Mouse (Mus musculus) colon, adult 2 months (tissue): ENCODE data around the gene B9d2. TPM values are rescaled to one million over a fixed set of nuclear protein-coding genes. Genes with fewer than 3 reads are reported as not detected.

Experiments used
- polyA plus RNA-seq: library from polyadenylated mRNA; depleted of rRNA; stranded (reverse); fragments of >200 nt; gene quantifications from 2 replicates; pipeline ENCODE4 v1.2.3, GENCODE M21; 2012; rRNA removed

The B9d2 gene
- 31.8 and 42.8 TPM in 2 replicates for polyA plus RNA-seq

GRCm38 (mm10) chr7:25680514-25681258, at the start of gene B9d2:
Gene B9d2, plus strand, starts transcription at chr7:25680780.

GRCm38 (mm10) chr7:25658657-25659472, 21.7 kb upstream of the B9d2 start, which contains the start of the genes Bckdha and Exosc5:
Gene Bckdha, minus strand, starts transcription at chr7:25658981.
Gene Exosc5, plus strand, starts transcription at chr7:25659164.

GRCm38 (mm10) chr7:25674719-25675300, 5.8 kb upstream of the B9d2 start, which contains the start of gene Tmem91:
Gene Tmem91, minus strand, starts transcription at chr7:25675166.

GRCm38 (mm10) chr7:25686680-25687531, 6.3 kb downstream of the B9d2 start, which contains the start of gene Tgfb1:
Gene Tgfb1, plus strand, starts transcription at chr7:25687002.

GRCm38 (mm10) chr7:25718788-25719417, 38.3 kb downstream of the B9d2 start, which contains the start of gene Ccdc97:
Gene Ccdc97, minus strand, starts transcription at chr7:25719088.

Other genes starting within 250 kb of the B9d2 start
- gene Ceacam1, start 203.2 kb upstream of the B9d2 start, polyA plus RNA-seq: 822 and 1,160 TPM in 2 replicates
- gene Ceacam2, start 140.9 kb upstream of the B9d2 start, polyA plus RNA-seq: 1.6 and 2.0 TPM in 2 replicates
- gene Erich4, start 64.9 kb upstream of the B9d2 start, polyA plus RNA-seq: 0.65 and 1.7 TPM in 2 replicates
- 86.7 and 94.4 TPM in 2 replicates for gene Dmac2, start 61.4 kb upstream of the B9d2 start, polyA plus RNA-seq
- 14.8 and 18.0 TPM in 2 replicates for gene B3gnt8, start 54.1 kb upstream of the B9d2 start, polyA plus RNA-seq
- gene Bckdha, start 21.8 kb upstream of the B9d2 start, polyA plus RNA-seq: 124 and 131 TPM in 2 replicates
- gene Exosc5, start 21.6 kb upstream of the B9d2 start, polyA plus RNA-seq: 73.3 and 77.2 TPM in 2 replicates
- 0.58 and 1.6 TPM in 2 replicates for gene Tmem91, start 5.6 kb upstream of the B9d2 start, polyA plus RNA-seq
- gene Tgfb1, start 6.2 kb downstream of the B9d2 start, polyA plus RNA-seq: 19.2 and 29.7 TPM in 2 replicates
- 73.4 and 84.1 TPM in 2 replicates for gene Ccdc97, start 38.3 kb downstream of the B9d2 start, polyA plus RNA-seq
- gene Hnrnpul1, start 74.0 kb downstream of the B9d2 start, polyA plus RNA-seq: 46.5 and 50.5 TPM in 2 replicates
- gene Axl, start 107.9 kb downstream of the B9d2 start, polyA plus RNA-seq: 49.2 and 52.7 TPM in 2 replicates
- gene Cyp2s1, start 136.1 kb downstream of the B9d2 start, polyA plus RNA-seq: 83.9 and 93.4 TPM in 2 replicates
- gene Cyp2b10, start 216.8 kb downstream of the B9d2 start, polyA plus RNA-seq: not detected in 2 replicates